Mouse (Mus musculus) ES-E14 (cell line): ENCODE data around the gene Map6. TPM values are rescaled to one million over a fixed set of nuclear protein-coding genes. Genes with fewer than 3 reads are reported as not detected.

Experiments
- DNase-seq: peaks from one replicate; pipeline ENCODE4 v3.0.0-alpha.2; 2013; ENCODE audit warnings: low read depth, low spot score
- H3K27ac ChIP-seq: 2 replicates; pipeline ENCODE4 v1.5.1; 2012; ENCODE audit warnings: low read depth, mild to moderate bottlenecking, low read length, moderate library complexity, mixed read lengths; ENCODE audit not compliant: poor library complexity, insufficient read depth, severe bottlenecking
- H3K36me3 ChIP-seq: 2 replicates; pipeline ENCODE4 v1.6.1; 2012; ENCODE audit warnings: mild to moderate bottlenecking, low read length, moderate library complexity, mixed read lengths; ENCODE audit not compliant: control insufficient read depth, poor library complexity, insufficient read depth, severe bottlenecking
- H3K4me1 ChIP-seq, 2 experiments: fragments of 150-350 bp in 1 of 2; sonication (generic) in 1 of 2; 2 replicates each; pipeline ENCODE4 v1.6.1; 2012; ENCODE audit warnings: low read length in 2 of 2, mild to moderate bottlenecking in 1 of 2, mixed read lengths in 1 of 2; ENCODE audit not compliant: control insufficient read depth in 2 of 2, insufficient read depth in 2 of 2, poor library complexity in 1 of 2
- H3K4me3 ChIP-seq, 2 experiments: fragments of 150-350 bp in 1 of 2; sonication (generic) in 1 of 2; 2 replicates each; pipeline ENCODE4 v1.5.1; 2012; ENCODE audit warnings: low read length in 2 of 2, low read depth in 1 of 2, mild to moderate bottlenecking in 1 of 2, mixed read lengths in 1 of 2; ENCODE audit not compliant: insufficient read depth in 1 of 2, poor library complexity in 1 of 2, severe bottlenecking in 1 of 2
- H3K9ac ChIP-seq: 2 replicates; pipeline ENCODE4 v1.6.1; 2012; ENCODE audit warnings: low read depth, mild to moderate bottlenecking, low read length, mixed read lengths; ENCODE audit not compliant: poor library complexity, insufficient read depth, severe bottlenecking
- H3K9me3 ChIP-seq: fragments of 150-350 bp; sonication (generic); 2 replicates; pipeline ENCODE4 v1.6.1; 2012; ENCODE audit warnings: low read depth, mild to moderate bottlenecking, low read length; ENCODE audit not compliant: control insufficient read depth, insufficient read depth
- CHD2 ChIP-seq: IDR thresholded peaks from 2 replicates; pipeline ENCODE4 v1.6.1; 2014; ENCODE audit warnings: mild to moderate bottlenecking, low read depth, low read length, inconsistent platforms
- HCFC1 ChIP-seq: IDR thresholded peaks from 2 replicates; pipeline ENCODE4 v1.6.1; 2012; ENCODE audit warnings: low read length, inconsistent platforms, borderline replicate concordance; ENCODE audit not compliant: insufficient read depth
- MAFK ChIP-seq: IDR thresholded peaks from 2 replicates; pipeline ENCODE4 v1.6.1; 2014; ENCODE audit warnings: mild to moderate bottlenecking, low read depth, low read length, inconsistent platforms; ENCODE audit not compliant: insufficient read depth
- ZC3H11A ChIP-seq: IDR thresholded peaks from 2 replicates; pipeline ENCODE4 v1.6.1; 2012; ENCODE audit warnings: low read depth, mild to moderate bottlenecking, inconsistent platforms, low read length, borderline replicate concordance
- ZNF384 ChIP-seq: IDR thresholded peaks from 2 replicates; pipeline ENCODE4 v1.6.1; 2012; ENCODE audit warnings: low read depth, low read length, inconsistent platforms
- in situ Hi-C, 2 experiments: fragments of 600-800 bp; cut with MboI; formaldehyde crosslinking; loops; one replicate each; pipeline ENCODE4 v1.15.1; 2025; ENCODE audit warnings: low sequenced_read_pairs in 2 of 2, inconsistent platforms in 1 of 2; ENCODE audit not compliant: unreplicated experiment in 2 of 2
- total RNA-seq: library from RNA; depleted of rRNA; stranded (reverse); fragments of 300-350 nt; gene quantifications from 2 replicates; pipeline ENCODE4 v1.2.3, GENCODE M21; 2012

The Map6 gene
- total RNA-seq, 1 experiment, result 13.5 TPM

DNA sequence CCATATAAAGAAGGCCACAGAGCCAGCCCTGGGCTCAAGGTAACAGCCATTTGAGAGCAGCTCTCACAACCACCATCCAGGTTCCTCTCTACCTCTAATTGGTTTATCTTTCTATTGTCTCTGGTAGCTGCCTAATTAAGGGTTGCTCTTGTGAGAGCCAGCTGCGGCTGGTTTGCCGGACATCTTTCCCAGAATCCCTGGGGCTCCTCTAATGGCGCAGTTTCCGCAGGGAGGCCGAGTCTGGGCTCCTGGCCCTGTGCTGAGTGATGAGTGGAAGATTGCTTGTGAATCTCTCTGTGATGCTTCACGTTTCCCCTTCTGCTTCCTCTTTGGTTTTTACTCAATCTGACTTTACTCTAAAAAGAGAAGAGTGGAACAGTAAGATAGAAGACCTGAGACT, 36.8 kb downstream of the Map6 start:
- H3K4me1 ChIP-seq, result peaks cover 0 to 4% of the 10 kb centered on the region in 2 experiments; a peak in 1 of 4 replicates

DNA sequence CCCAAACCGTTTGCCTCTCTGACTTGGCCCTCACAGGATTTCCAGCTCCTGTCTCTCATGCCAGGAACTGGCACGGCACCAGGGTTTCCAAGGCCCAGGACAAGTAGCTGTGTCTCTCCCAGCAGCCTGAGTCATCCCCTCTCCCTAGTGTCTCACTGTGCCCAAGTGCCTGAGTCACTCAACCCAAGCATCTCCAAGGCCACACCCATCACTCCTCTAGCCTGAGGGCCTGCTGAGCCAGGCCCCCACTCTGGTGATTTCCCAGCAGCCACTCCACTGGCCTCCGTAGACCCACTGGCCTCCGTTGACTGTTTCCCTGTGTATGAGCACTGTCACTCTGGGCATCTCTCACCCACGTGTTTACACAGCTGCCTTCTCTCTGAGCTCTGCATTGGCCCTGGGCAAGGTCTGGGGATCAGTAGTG, 37.7 kb downstream of the Map6 start:
- H3K27ac ChIP-seq, result no peak overlapping the region
- no peak for TF ChIP-seq HCFC1
- TF ChIP-seq MAFK, result no peak
- no peak for TF ChIP-seq ZNF384
- TF ChIP-seq ZC3H11A, result no peak
- no peak for TF ChIP-seq CHD2

More for the DNA sequence above, 36.8 kb downstream of the Map6 start:
- Histone ChIP-seq H3K4me3 (no peak overlapping the region), H3K27ac (no peak overlapping the region), H3K9me3 (no peaks in the 10 kb centered on the region), H3K36me3 (no peaks in the 10 kb centered on the region), H3K9ac (no peak overlapping the region)
- no peak for TF ChIP-seq MAFK
- no peak for TF ChIP-seq ZNF384
- TF ChIP-seq CHD2, result no peak
- no peak for TF ChIP-seq HCFC1
- TF ChIP-seq ZC3H11A, result no peak
- in situ Hi-C loops, result no loop called here
- no peak for DNase-seq

DNA sequence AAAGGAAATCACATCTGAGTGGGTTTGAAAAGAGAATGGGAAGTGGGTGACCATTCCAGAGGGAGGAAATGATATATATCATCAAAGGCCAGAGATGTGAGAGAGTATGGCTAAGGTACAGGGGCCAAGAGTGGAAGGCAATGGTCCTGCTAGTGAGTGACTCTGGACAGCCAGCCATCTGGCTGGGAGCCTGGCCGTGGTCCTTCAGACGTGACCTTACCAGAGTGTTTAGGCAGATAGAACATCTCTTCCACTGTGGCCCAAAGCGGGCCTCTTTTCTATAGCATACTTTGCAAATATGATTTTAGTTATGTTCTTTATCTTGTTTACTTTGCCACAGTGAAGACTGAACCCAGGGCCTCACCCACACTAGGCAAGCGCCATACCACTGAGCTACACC, 38.4 kb downstream of the Map6 start:
- in situ Hi-C loops, result no loop called here
- TF ChIP-seq HCFC1, result no peak
- no peak for TF ChIP-seq ZNF384
- no peak for TF ChIP-seq CHD2
- no peak for TF ChIP-seq MAFK
- TF ChIP-seq ZC3H11A, result no peak
- Histone ChIP-seq H3K36me3 (no peaks in the 10 kb centered on the region), H3K4me3 (no peak overlapping the region), H3K9ac (no peak overlapping the region), H3K4me1 (peaks cover 0 to 4% of the 10 kb centered on the region in 2 experiments; a peak in 1 of 4 replicates), H3K9me3 (no peaks in the 10 kb centered on the region), H3K27ac (no peak overlapping the region)
- no peak for DNase-seq

More for the DNA sequence above, 37.7 kb downstream of the Map6 start:
- Histone ChIP-seq H3K9ac (no peak overlapping the region), H3K36me3 (no peaks in the 10 kb centered on the region), H3K9me3 (no peaks in the 10 kb centered on the region), H3K4me1 (peaks cover 0 to 4% of the 10 kb centered on the region in 2 experiments; a peak in 1 of 4 replicates), H3K4me3 (no peak overlapping the region)
- DNase-seq, result no peak
- in situ Hi-C loops, result no loop called here

DNA sequence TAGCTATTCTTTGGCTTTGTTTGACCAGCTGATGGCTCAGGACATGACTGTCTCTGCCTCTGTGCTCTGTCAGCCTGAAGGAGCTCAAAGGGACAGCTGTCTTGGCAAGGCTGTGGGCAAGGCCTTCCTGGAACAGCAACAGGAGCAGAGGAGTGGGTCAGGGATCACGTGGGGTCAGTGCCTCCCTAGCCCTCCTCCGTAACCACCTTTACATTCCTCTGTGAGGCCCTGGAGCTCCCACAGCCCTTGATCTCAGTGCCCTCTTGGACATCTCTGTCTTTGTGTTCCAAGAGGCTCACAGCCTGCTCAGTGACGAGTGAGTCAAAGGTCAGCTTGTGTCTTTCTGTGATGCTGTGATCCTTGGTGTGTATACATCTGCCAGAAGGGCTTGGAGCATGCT, 39.4 kb downstream of the Map6 start:
- no peak for DNase-seq
- H3K36me3 ChIP-seq, result no peaks in the 10 kb centered on the region
- in situ Hi-C loops, result no loop called here
- no peak overlapping the region for H3K4me3 ChIP-seq
- H3K9me3 ChIP-seq, result no peaks in the 10 kb centered on the region
- TF ChIP-seq ZC3H11A (no peak), MAFK (no peak), CHD2 (no peak), ZNF384 (no peak), HCFC1 (no peak)
- H3K4me1 ChIP-seq, result peaks cover 0 to 4% of the 10 kb centered on the region in 2 experiments; a peak in 1 of 4 replicates
- no peak overlapping the region for H3K27ac ChIP-seq
- no peak overlapping the region for H3K9ac ChIP-seq

DNA sequence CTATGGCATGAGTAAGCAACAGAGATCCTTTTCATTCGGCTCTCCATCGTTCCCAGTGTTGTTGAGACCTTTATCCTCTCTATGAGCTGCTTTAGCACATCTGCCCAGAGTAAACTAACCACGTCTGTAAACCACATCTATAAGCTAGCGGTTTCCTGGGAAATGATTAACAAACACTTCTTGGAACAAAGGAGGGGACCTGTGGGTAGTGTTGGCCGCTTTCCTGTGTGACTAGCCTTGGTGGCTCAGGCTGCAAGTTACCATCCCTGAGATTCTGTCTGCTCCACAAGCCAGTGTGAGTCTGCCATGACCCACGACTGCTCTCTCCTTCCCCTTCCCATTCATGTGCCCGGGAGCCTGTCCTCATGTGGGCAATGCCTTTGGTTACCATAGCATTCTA, 44.2 kb downstream of the Map6 start:
- H3K36me3 ChIP-seq, result no peaks in the 10 kb centered on the region
- no peaks in the 10 kb centered on the region for H3K9me3 ChIP-seq
- H3K4me3 ChIP-seq, result no peak overlapping the region
- H3K9ac ChIP-seq, result no peak overlapping the region
- H3K27ac ChIP-seq, result no peak overlapping the region
- no peak for DNase-seq
- TF ChIP-seq MAFK (no peak), ZNF384 (no peak), CHD2 (no peak), ZC3H11A (no peak), HCFC1 (no peak)
- in situ Hi-C loops, result no loop called here
- H3K4me1 ChIP-seq, result no peaks in the 10 kb centered on the region
